Mouse (Mus musculus) urinary bladder, postnatal 10 days (tissue): ENCODE measurements at regions not wholly inside any gene's neighbourhood (a gene's known extent, or its start where the extent isn't known, plus 50 kb on each side); places are given as distances from the start of the nearest gene placed in this dataset.

Experiments
- DNase-seq: peaks from one replicate; pipeline ENCODE4 v3.0.0; 2022; ENCODE audit warnings: low spot score

GRCm38 (mm10) chr13:91274131-91274530 lies 50.4 kb upstream of the Atg10 start:
- no peak for DNase-seq

- DNase-seq = no peak
Measured at GRCm38 (mm10) chr13:91274615-91275014, 50.8 kb upstream of the Atg10 start.

GRCm38 (mm10) chr13:91279487-91279886 lies 55.7 kb upstream of the Atg10 start:
- no peak for DNase-seq

- no peak for DNase-seq
Measured at GRCm38 (mm10) chr13:91295552-91296170, 71.9 kb upstream of the Atg10 start.

- no peak for DNase-seq
Measured at GRCm38 (mm10) chr13:91296521-91297160, 72.9 kb upstream of the Atg10 start.

GRCm38 (mm10) chr13:91301849-91302248 lies 78.1 kb upstream of the Atg10 start:
- DNase-seq = no peak

GRCm38 (mm10) chr13:91305697-91306405 lies 82.1 kb upstream of the Atg10 start:
- DNase-seq = no peak

- no peak for DNase-seq
Measured at GRCm38 (mm10) chr13:91306545-91306944, 82.8 kb upstream of the Atg10 start.

GRCm38 (mm10) chr13:91312905-91313571 lies 89.3 kb upstream of the Atg10 start:
- no peak for DNase-seq

GRCm38 (mm10) chr13:91322331-91322730 lies 98.6 kb upstream of the Atg10 start:
- DNase-seq = no peak

- DNase-seq = no peak
Measured at GRCm38 (mm10) chr13:91326834-91327233, 103.1 kb upstream of the Atg10 start.

GRCm38 (mm10) chr13:91334283-91334682 lies 110.5 kb upstream of the Atg10 start:
- DNase-seq = no peak

- DNase-seq = no peak
Measured at GRCm38 (mm10) chr13:91344139-91344538, 115.9 kb upstream of the Ssbp2 start.

- no peak for DNase-seq
Measured at GRCm38 (mm10) chr13:91348489-91349083, 111.5 kb upstream of the Ssbp2 start.

GRCm38 (mm10) chr13:91352311-91352710 lies 107.8 kb upstream of the Ssbp2 start:
- DNase-seq = no peak

- no peak for DNase-seq
Measured at GRCm38 (mm10) chr13:91356516-91356915, 103.6 kb upstream of the Ssbp2 start.

GRCm38 (mm10) chr13:91360121-91360520 lies 100.0 kb upstream of the Ssbp2 start:
- DNase-seq = no peak

GRCm38 (mm10) chr13:91365270-91365952 lies 94.7 kb upstream of the Ssbp2 start:
- peak; percentile 61 for DNase-seq

GRCm38 (mm10) chr13:91366540-91366939 lies 93.5 kb upstream of the Ssbp2 start:
- DNase-seq = no peak

GRCm38 (mm10) chr13:91367896-91368556 lies 92.1 kb upstream of the Ssbp2 start:
- no peak for DNase-seq

GRCm38 (mm10) chr13:91368664-91369063 lies 91.4 kb upstream of the Ssbp2 start:
- no peak for DNase-seq
